Mouse (Mus musculus): ENCODE data around the gene Rad51b. TPM values are rescaled to one million over a fixed set of nuclear protein-coding genes. Genes with fewer than 3 reads are reported as not detected.

The Rad51b gene
- total and polyA plus RNA-seq, 2 experiments from 2014 or later, result 1.1 TPM

- no peak overlapping the region for H3K4me2 ChIP-seq (ENCODE audit: low read depth, low read length)
- H3K27ac ChIP-seq, result no peak overlapping the region
- H3K4me3 ChIP-seq (ENCODE audit: low read length), result no peak overlapping the region
- WGBS, result 38% methylated on average over 10 of the region's 10 CpGs
- no peaks in the 10 kb centered on the region for H3K27me3 ChIP-seq (ENCODE audit: insufficient read depth, low read length)
- TF ChIP-seq CTCF (IDR thresholded peaks at IDR 0.05; ENCODE audit: low read depth), result no peak
- no peaks in the 10 kb centered on the region for H3K9me3 ChIP-seq (ENCODE audit: low read length)
- ATAC-seq (no peak), DNase-seq (ENCODE audit: low spot score) (no peak)
- H3K9ac ChIP-seq (replicated peaks; ENCODE audit: low read length), result no peak overlapping the region
- H3K36me3 ChIP-seq (ENCODE audit: insufficient read depth, low read length), result no peaks in the 10 kb centered on the region
- H3K4me1 ChIP-seq (ENCODE audit: insufficient read depth, low read length), result no peaks in the 10 kb centered on the region
Measured at GRCm38 (mm10) chr12:79530275-79530902, 233.3 kb downstream of the Rad51b start.

DNA sequence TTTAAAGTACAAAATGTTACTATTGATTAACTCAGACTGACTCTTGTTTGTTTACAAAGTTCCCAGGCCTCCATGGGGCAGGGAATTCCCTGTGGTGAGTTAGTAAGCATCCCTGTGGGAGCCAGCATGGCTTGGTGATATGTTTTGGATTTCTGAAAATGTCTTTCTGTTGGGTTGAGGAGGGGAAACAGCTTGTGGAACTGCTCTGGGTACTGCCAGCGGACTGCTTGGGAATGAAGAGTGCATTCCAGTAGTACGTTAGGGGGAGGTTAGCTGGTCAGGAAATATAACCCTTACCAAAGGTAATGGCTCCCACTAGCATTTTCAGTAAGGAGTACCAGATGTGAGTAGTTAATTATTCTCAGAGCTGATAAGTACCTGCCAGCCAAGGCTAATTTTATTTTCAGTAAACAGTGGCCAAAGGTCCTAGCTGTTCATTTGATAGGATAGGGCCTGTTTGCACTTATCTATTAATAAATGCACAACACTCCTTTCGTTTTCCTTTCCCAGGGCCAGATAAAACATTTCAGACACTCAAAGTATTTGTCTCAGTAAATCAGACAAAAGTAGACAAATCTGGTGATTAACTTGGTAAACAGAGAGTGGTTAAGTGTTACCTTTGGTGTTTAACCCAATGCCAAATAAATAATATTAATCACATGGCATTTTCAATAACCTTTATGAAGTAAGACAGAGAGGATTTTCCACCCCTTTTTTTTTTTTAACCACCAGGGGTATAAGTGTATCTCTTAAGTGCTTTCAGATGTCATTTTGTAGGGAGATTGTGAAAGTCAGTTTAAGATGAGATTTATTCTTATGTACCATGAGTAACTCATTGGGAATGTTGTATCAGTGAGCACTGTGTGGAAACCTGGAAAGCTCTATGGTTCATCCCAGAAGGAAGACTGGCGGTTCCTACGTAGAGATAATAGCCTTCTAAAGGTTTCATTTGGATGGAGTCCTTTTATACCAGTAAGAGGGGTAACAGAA is 235.0 kb downstream of the Rad51b start:
- Histone ChIP-seq H3K36me3 (ENCODE audit: insufficient read depth, low read length) (no peaks in the 10 kb centered on the region), H3K4me3 (ENCODE audit: low read length) (no peak overlapping the region), H3K27me3 (ENCODE audit: insufficient read depth, low read length) (no peaks in the 10 kb centered on the region), H3K4me2 (ENCODE audit: low read depth, low read length) (no peak overlapping the region), H3K27ac (no peak overlapping the region), H3K9me3 (ENCODE audit: low read length) (no peaks in the 10 kb centered on the region), H3K4me1 (ENCODE audit: insufficient read depth, low read length) (no peaks in the 10 kb centered on the region), H3K9ac (replicated peaks; ENCODE audit: low read length) (no peak overlapping the region)
- no peak for ATAC-seq
- no peak for TF ChIP-seq CTCF (IDR thresholded peaks at IDR 0.05; ENCODE audit: low read depth)
- no peak for DNase-seq (ENCODE audit: low spot score)
- WGBS, result 81% methylated on average over 5 of the region's 5 CpGs

- ATAC-seq, result no peak
- H3K4me3 ChIP-seq (ENCODE audit: low read length), result no peak overlapping the region
- H3K36me3 ChIP-seq (ENCODE audit: insufficient read depth, low read length), result no peaks in the 10 kb centered on the region
- no peak for DNase-seq (ENCODE audit: low spot score)
- no peaks in the 10 kb centered on the region for H3K4me1 ChIP-seq (ENCODE audit: insufficient read depth, low read length)
- no peak overlapping the region; the same call in 1 of the 2 replicates for H3K27ac ChIP-seq
- H3K27me3 ChIP-seq (ENCODE audit: insufficient read depth, low read length), result no peaks in the 10 kb centered on the region
- no peak overlapping the region for H3K9ac ChIP-seq (replicated peaks; ENCODE audit: low read length)
- no peak for TF ChIP-seq CTCF (IDR thresholded peaks at IDR 0.05; ENCODE audit: low read depth)
- no peaks in the 10 kb centered on the region for H3K9me3 ChIP-seq (ENCODE audit: low read length)
- WGBS, result 71% methylated on average over 1 of the region's 1 CpGs
- H3K4me2 ChIP-seq (ENCODE audit: low read depth, low read length), result no peak overlapping the region
Measured at GRCm38 (mm10) chr12:79534778-79535177, 237.7 kb downstream of the Rad51b start.

- Histone ChIP-seq H3K27me3 (ENCODE audit: insufficient read depth, low read length) (no peaks in the 10 kb centered on the region), H3K36me3 (ENCODE audit: insufficient read depth, low read length) (no peaks in the 10 kb centered on the region), H3K4me3 (ENCODE audit: low read length) (no peak overlapping the region), H3K9me3 (ENCODE audit: low read length) (no peaks in the 10 kb centered on the region), H3K27ac (no peak overlapping the region), H3K4me1 (ENCODE audit: insufficient read depth, low read length) (no peaks in the 10 kb centered on the region), H3K9ac (replicated peaks; ENCODE audit: low read length) (no peak overlapping the region), H3K4me2 (ENCODE audit: low read depth, low read length) (no peak overlapping the region)
- 50% methylated on average over 9 of the region's 9 CpGs for WGBS
- no peak for ATAC-seq
- TF ChIP-seq CTCF (IDR thresholded peaks at IDR 0.05; ENCODE audit: low read depth), result no peak
- DNase-seq (ENCODE audit: low spot score), result no peak
Measured at GRCm38 (mm10) chr12:79535532-79536437, 238.7 kb downstream of the Rad51b start.

DNA sequence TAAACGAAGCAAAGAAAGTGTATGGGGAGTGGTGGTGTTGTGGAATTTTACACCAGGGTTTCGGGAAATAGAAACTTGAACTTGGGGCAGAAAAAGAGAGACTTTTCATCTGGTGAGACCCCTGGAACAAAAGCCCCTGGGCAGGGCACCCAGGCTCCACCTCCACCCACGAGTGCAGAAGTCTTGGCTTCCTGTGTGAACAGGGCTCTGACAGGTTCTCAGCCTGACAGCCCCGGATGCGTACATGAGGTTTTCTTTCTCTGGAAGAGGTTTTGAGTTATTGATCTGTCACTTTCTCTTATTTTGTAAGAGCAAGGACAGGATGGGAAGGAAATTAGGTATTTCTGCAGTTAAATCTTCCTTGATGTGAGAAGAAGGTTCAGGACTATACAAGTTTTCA is 243.1 kb downstream of the Rad51b start:
- no peak for ATAC-seq
- Histone ChIP-seq H3K9ac (replicated peaks; ENCODE audit: low read length) (no peak overlapping the region), H3K4me3 (ENCODE audit: low read length) (no peak overlapping the region), H3K27me3 (ENCODE audit: insufficient read depth, low read length) (no peaks in the 10 kb centered on the region), H3K27ac (no peak overlapping the region), H3K36me3 (ENCODE audit: insufficient read depth, low read length) (no peaks in the 10 kb centered on the region), H3K4me1 (ENCODE audit: insufficient read depth, low read length) (no peaks in the 10 kb centered on the region), H3K9me3 (ENCODE audit: low read length) (no peaks in the 10 kb centered on the region), H3K4me2 (ENCODE audit: low read depth, low read length) (no peak overlapping the region)
- no peak for TF ChIP-seq CTCF (IDR thresholded peaks at IDR 0.05; ENCODE audit: low read depth)
- no peak for DNase-seq (ENCODE audit: low spot score)
- 67% methylated on average over 5 of the region's 5 CpGs for WGBS

GRCm38 (mm10) chr12:79541581-79541980 is 244.5 kb downstream of the Rad51b start:
- ATAC-seq, result no peak

More at GRCm38 (mm10) chr12:79541581-79541980, 244.5 kb downstream of the Rad51b start:
- Histone ChIP-seq H3K36me3 (ENCODE audit: insufficient read depth, low read length) (no peaks in the 10 kb centered on the region), H3K9ac (replicated peaks; ENCODE audit: low read length) (no peak overlapping the region), H3K4me3 (ENCODE audit: low read length) (no peak overlapping the region), H3K4me1 (ENCODE audit: insufficient read depth, low read length) (no peaks in the 10 kb centered on the region), H3K9me3 (ENCODE audit: low read length) (no peaks in the 10 kb centered on the region), H3K4me2 (ENCODE audit: low read depth, low read length) (no peak overlapping the region), H3K27me3 (ENCODE audit: insufficient read depth, low read length) (no peaks in the 10 kb centered on the region), H3K27ac (no peak overlapping the region)
- no peak for TF ChIP-seq CTCF (IDR thresholded peaks at IDR 0.05; ENCODE audit: low read depth)
- DNase-seq (ENCODE audit: low spot score), result no peak
- 89% methylated on average over 6 of the region's 6 CpGs for WGBS
